Mouse (Mus musculus) skeletal muscle tissue, adult 2 months (tissue): ENCODE measurements around the gene Pskh1.
A peak's percentile ranks its signal among the peaks of the same experiment; 100 is the strongest.

ENCODE experiments used
- DNase-seq: peaks from one replicate; pipeline ENCODE4 v3.0.0-alpha.2; 2012; ENCODE audit warnings: low read depth, low spot score

Gene Pskh1

GRCm38 (mm10) chr8:105956556-105956955 is 56.3 kb downstream of the Pskh1 start:
- no peak for DNase-seq

- DNase-seq, result peak; percentile 59
These were observed 57.6 kb downstream of the Pskh1 start for GRCm38 (mm10) chr8:105957813-105958212.

GRCm38 (mm10) chr8:105959350-105959749 is 59.1 kb downstream of the Pskh1 start:
- DNase-seq, result peak; percentile 96

GRCm38 (mm10) chr8:105961101-105961500 is 60.9 kb downstream of the Pskh1 start:
- DNase-seq, result no peak

GRCm38 (mm10) chr8:105961536-105961935 is 61.3 kb downstream of the Pskh1 start:
- no peak for DNase-seq

- no peak for DNase-seq
These were observed 64.4 kb downstream of the Pskh1 start for GRCm38 (mm10) chr8:105964506-105965265.

- peak; percentile 56 for DNase-seq
These were observed 65.1 kb downstream of the Pskh1 start for GRCm38 (mm10) chr8:105965266-105965904.

- no peak for DNase-seq
These were observed 65.7 kb downstream of the Pskh1 start, which contains the start of gene Slc12a4 for GRCm38 (mm10) chr8:105965905-105966341. Gene Slc12a4, minus strand, starts transcription at chr8:105966097.

- no peak for DNase-seq
These were observed 66.6 kb downstream of the Pskh1 start for GRCm38 (mm10) chr8:105966692-105967311.

GRCm38 (mm10) chr8:105969367-105969766 is 69.1 kb downstream of the Pskh1 start:
- no peak for DNase-seq

- no peak for DNase-seq
These were observed 70.9 kb downstream of the Pskh1 start for GRCm38 (mm10) chr8:105971019-105971720.

- no peak for DNase-seq
These were observed 75.1 kb downstream of the Pskh1 start for GRCm38 (mm10) chr8:105975363-105975762.

- no peak for DNase-seq
These were observed 79.1 kb downstream of the Pskh1 start, which contains the start of gene Dpep3 for GRCm38 (mm10) chr8:105979325-105979724. Gene Dpep3, minus strand, starts transcription at chr8:105979429.

GRCm38 (mm10) chr8:105981146-105981545 is 80.9 kb downstream of the Pskh1 start:
- no peak for DNase-seq
